Mouse (Mus musculus) retina, adult 2 months (tissue): Measurements from ENCODE around the gene Ppat.
"Not testable (repeated sequence)": the region's sequence is repeated elsewhere in the genome, so short reads cannot be mapped to it uniquely, and the experiment has no call there.

ENCODE experiments used
- DNase-seq: peaks from one replicate; pipeline ENCODE4 v3.0.0-alpha.2; 2012; ENCODE audit warnings: low read depth, low spot score

Ppat gene

GRCm38 (mm10) chr5:76947758-76948157, 3.6 kb downstream of the Ppat start:
- no peak for DNase-seq

- DNase-seq: no peak
These were observed 4.2 kb downstream of the Ppat start for GRCm38 (mm10) chr5:76947142-76947541.

DNA sequence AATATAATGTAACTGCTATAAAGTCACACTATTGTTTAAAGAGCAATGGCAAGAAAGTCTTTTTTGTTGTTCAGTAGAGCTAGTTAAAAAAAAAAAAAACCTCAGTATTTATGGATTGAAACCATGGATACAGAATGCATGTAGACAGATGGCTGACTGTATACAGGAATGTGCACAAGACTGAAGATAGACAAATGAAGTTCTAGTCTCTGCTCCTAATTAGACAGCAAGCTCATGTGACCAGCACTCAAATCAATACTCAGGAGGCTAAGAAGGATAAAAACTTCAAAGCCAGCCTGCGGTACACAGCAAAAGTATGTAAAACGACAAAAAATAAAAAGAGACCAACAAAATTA, 5.7 kb downstream of the Ppat start:
- DNase-seq: no peak

GRCm38 (mm10) chr5:76944965-76945677, 6.3 kb downstream of the Ppat start:
- DNase-seq: no peak

- DNase-seq: no peak
These were observed 8.9 kb downstream of the Ppat start for GRCm38 (mm10) chr5:76942505-76942904.

DNA sequence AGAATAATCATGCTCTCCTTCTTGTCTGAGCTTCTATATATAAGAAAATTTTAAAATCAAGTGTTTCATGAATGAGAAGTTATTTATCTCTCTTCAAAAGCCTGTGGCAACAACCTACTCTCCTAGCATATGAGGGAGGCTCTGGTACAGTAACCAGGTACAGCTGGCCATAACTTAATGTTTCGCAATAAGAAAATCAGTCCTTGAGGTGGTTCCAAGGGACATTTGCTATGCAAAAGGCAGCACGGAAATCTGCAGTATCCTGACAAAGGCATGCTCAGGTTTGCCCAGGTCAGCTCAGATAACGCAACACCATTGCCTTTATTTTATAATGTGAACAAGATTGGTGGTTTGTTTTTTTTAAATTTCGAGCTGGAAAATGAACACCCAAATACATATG, 9.4 kb downstream of the Ppat start:
- DNase-seq: no peak

DNA sequence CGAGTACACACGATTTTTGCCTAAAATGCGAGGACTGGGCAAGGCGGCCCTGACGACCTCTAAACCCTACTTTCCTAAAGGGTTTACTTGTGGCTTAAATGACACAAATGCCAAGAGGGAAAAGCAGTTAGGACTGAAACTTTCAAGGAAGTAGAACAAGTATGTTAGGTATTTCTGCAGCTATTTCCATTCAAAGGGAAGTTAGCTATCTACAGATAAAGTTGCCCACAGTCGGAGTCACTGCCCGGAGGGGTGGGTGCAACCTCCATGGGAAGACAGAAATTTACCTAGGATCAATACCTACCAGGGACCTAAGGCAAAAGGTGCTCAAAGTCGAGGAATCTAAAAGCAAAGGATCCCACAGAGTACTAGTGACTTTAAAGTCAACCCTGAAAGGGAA, 11.7 kb downstream of the Ppat start:
- DNase-seq: no peak

DNA sequence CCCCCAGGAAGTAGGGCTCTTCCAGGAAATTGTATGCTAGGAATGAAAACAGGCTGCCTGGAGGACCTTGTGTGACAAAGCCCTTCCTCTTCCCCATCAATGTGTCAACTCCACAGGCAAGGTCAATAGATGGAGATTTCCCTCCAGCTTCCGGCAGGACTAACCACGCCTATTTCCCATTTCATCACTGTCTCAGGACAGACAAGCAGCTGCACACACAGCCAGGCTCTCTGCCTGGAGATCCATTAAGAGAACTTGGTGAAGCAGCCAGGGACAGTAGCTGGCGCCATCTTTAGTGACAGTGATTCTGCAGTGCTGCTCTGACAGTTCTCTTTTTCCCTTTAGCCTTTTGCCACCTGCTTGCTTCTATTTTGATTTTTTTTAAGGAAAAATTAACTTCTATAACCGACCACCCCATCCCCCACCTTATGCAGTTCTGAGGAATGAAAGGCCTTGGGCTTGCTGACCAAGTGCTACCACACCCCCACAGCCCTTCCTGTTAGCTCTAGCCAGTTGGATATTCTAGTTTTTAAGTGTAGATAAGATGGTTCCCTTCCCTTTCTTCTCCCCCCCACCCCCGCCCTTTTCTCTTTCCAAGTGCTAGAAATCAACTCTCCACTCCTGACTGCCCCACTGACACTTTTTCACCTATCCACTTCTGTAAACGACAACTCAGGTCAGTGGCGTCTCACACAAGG, 22.0 kb downstream of the Ppat start:
- DNase-seq: no peak

GRCm38 (mm10) chr5:76928124-76928832, 23.1 kb downstream of the Ppat start:
- no peak for DNase-seq

DNA sequence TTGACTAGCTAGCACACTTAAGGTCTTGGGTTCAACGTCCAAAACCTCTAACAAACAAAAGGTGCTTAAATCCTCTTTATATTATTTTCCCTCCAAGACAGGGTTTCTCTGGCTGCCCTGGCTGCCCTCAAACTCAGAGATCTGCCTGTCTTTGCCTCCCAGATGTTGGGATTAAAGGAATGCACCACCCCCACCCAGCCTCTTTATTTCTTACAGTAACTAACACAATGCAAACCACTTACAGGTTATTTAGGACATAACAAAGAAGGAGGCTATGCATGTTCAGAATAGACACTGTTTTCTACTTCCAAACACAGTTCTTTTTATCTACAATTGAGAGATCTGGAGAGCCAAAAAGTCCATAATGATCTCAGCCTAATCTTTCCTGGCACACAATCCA, 27.1 kb downstream of the Ppat start:
- DNase-seq: no peak

DNA sequence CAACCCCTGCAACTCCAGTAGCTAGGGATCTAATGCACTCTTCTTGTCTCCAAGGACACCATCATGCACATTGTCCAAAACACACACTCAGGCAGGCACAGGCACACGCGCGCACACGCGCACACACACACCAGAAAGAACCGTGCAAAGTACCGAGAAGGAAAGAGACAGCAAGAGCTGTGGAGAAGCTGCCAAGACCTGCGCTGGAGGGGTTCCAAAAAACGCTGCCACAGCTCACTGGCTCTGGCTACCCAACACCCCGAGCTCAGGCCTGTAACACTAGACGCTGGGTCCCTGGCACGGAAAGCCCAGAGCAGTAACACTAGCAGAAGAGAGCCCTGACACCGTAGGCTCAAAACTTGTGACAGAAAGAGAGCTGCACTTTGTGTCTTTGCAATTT, 27.9 kb downstream of the Ppat start:
- DNase-seq: no peak

- DNase-seq: no peak
These were observed 28.5 kb downstream of the Ppat start for GRCm38 (mm10) chr5:76922833-76923232.

GRCm38 (mm10) chr5:76912522-76912921, 38.9 kb downstream of the Ppat start:
- not testable (repeated sequence) for DNase-seq

DNA sequence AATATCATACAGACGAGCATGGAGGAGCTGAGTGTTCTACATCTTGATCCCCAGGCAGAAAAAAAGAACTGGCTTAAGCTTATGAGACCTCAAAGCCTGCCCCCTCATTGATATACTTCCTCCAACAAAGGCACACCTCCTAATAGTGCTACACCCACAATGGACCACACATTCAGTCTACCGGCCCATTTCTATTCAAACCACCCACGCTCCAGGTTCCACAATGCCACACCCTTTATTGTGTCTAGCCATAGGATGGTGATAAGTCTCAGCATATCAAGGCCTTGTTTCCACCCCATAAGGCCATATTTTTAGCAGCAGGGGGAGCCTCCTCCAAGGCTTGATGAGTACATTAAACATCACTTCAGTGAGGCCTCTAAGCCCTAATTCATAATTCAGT, 40.6 kb downstream of the Ppat start:
- DNase-seq: no peak

- no peak for DNase-seq
These were observed 45.3 kb downstream of the Ppat start for GRCm38 (mm10) chr5:76906155-76906499.

DNA sequence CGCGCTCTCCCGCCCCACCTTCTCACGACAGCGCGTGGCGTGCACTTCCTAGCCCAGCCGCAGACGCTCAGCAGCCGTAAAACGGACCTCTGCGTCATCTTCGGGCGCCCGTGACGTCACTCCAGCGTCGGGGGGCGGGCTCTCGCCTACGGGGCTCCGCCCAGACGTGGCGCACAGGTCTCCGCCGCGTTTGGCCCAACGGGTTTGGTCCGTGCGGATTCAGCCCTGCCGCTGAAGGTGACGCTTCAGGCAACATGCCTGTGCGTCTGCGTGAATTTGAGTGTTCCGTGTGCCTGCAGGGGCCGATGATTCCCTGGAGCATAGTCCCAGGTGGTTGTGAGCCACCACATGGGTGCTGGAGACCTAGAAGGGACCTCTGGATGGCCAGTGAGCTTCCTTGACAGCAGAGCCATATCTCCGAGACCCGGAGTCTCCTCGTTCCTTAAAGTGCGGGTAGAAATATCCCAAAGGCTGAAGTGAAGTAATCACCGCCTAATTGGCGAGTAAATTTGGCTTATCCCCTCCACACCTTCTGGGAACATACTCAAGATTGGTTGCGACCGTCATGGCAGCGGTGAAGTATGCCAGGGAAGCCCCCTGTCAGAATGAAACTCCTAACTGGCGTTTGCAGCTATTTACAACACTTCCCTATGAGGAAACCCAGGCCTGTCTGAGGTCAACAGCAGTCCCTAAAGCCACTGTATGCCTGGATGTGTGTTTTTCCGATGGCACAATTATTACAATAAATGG, 45.8 kb downstream of the Ppat start, which contains the start of gene Aasdh:
Gene Aasdh (minus strand): TSS at position 110 of the 750 bp plus-strand sequence.
- DNase-seq: peak; percentile 94

DNA sequence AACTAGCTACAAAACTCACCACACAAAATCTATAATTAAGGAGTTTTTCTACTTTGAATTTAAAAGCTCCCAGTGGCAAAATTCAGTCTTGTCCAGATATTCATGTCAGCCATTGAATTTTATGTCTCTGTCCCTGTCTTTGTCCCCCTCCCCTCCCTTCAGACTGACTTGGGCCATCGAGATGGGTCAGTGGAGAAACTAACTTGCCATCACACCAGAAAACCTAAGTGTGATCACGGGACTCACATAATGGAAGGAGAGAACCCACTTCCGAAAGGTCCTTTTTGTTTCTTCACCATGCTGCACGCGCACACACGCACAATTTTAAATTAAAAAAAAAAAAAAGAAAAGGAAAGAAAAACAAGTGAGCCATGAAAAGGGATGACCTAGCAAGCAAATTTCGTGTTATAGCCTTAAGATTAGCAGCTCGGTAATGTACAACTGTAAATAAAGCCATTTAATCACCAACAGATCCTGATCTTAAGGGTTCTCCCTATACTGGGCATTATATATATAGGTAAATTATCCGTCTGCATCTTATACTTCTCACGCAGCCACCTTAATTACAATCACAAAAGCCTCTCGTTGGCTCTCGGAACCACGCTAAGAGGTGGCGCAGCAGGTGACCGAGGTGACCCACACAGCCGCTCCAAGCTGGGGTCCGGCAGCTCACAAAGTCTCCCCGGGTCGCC, 46.5 kb downstream of the Ppat start:
- DNase-seq: no peak

- no peak for DNase-seq
These were observed 49.2 kb downstream of the Ppat start for GRCm38 (mm10) chr5:76902131-76902530.

- DNase-seq: no peak
These were observed 58.3 kb downstream of the Ppat start for GRCm38 (mm10) chr5:76893084-76893483.

DNA sequence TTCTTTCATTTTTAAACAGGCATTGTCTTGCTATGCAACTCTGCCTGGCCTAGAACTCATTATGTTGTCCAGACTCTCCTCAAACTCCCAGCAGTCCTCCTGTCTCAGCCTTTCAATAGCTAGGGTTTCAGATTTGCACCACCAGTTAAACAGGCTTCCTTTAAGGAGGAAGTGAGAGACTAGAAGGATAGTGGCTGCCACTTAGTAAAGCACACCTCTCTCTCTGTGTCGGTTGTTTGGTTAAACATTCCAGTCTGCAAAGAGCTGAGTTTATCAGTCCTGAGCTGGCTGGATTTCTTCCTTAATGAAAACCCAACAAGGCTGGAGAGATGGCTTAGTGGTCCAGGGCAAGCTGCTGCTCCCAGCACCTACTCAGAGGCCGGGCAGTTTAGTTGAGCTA, 58.8 kb downstream of the Ppat start:
- no peak for DNase-seq

DNA sequence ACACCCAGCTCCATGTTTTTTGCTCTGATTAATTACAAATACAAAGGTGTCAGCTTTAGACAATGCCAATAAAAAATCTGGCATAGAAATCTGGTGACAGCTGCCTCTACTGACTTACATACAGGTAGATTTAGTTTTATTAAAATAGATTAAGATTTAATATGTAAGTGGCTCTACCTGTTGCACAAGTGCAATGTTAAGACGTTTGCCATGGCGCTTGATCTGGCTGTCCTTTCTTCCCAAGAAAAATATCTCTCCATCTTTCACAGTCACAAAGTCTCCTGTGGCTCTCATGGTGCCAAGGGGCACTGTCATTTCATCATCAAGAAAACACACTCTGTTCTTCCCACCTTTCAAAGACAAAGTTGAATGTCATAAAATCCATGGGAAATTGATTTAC, 64.4 kb downstream of the Ppat start:
- no peak for DNase-seq

- DNase-seq: no peak
These were observed 67.3 kb downstream of the Ppat start for GRCm38 (mm10) chr5:76884107-76884506.
